Mouse (Mus musculus) intestine, embryonic 14.5 days (tissue): ENCODE data around the gene Cutc. TPM values are rescaled to one million over a fixed set of nuclear protein-coding genes. Genes with fewer than 3 reads are reported as not detected.

Experiments
- ATAC-seq: fragments of 200-750 bp; cut with Nextera tagmentation; replicated peaks from 2 replicates; pipeline ENCODE4 v1.8.0; 2017; ENCODE audit warnings: low read depth, moderate number of reproducible peaks, moderate TSS enrichment, moderate library complexity; ENCODE audit not compliant: low FRiP score, low TSS enrichment
- DNase-seq: peaks from one replicate; pipeline ENCODE4 v3.0.0-alpha.2; 2018; ENCODE audit warnings: low spot score
- H3K27ac ChIP-seq: fragments of 300-500 bp; sonication (generic); 2 replicates; pipeline ENCODE4 v1.5.1; 2014; ENCODE audit warnings: low read depth, mild to moderate bottlenecking, control low read depth
- H3K27me3 ChIP-seq: fragments of 300-500 bp; sonication (generic); replicated peaks from 2 replicates; pipeline ENCODE4 v1.6.1; 2014; ENCODE audit warnings: low read length, control low read depth; ENCODE audit not compliant: control insufficient read depth, insufficient read depth
- H3K36me3 ChIP-seq: fragments of 300-500 bp; sonication (generic); 2 replicates; pipeline ENCODE4 v1.6.1; 2014; ENCODE audit warnings: low read length, control low read depth; ENCODE audit not compliant: control insufficient read depth, insufficient read depth
- H3K4me1 ChIP-seq: fragments of 300-500 bp; sonication (generic); replicated peaks from 2 replicates; pipeline ENCODE4 v1.6.1; 2014; ENCODE audit warnings: low read length, control low read depth, mixed read lengths; ENCODE audit not compliant: control insufficient read depth, insufficient read depth
- H3K4me2 ChIP-seq: fragments of 300-500 bp; sonication (generic); 2 replicates; pipeline ENCODE4 v1.6.1; 2014; ENCODE audit warnings: low read length
- H3K4me3 ChIP-seq: fragments of 300-500 bp; sonication (generic); 2 replicates; pipeline ENCODE4 v1.5.1; 2014; ENCODE audit warnings: low read depth, low read length, control low read depth, mixed read lengths
- H3K9ac ChIP-seq: fragments of 300-500 bp; sonication (generic); 2 replicates; pipeline ENCODE4 v1.6.1; 2014; ENCODE audit warnings: mild to moderate bottlenecking, low read length
- H3K9me3 ChIP-seq: fragments of 300-500 bp; sonication (generic); 2 replicates; pipeline ENCODE4 v1.6.1; 2016; ENCODE audit warnings: low read length, control low read depth; ENCODE audit not compliant: control insufficient read depth
- WGBS: fragments of 180-500 bp; shearing (Covaris S2); extraction: QIAGEN DNeasy Blood & Tissue Kit; methylation state at CpG from one replicate; pipeline ENCODE4 v1.1.7; 2014; 5-methylcytosine and 5-hydroxymethylcytosine counted together
- polyA plus RNA-seq: library from polyadenylated mRNA; unstranded; fragments of >200 nt; fragmentation: Nextera tagmentation; extraction: Ambion mirVana; gene quantifications from 2 replicates; pipeline ENCODE4 v1.2.1, GENCODE M21; 2014

Gene Cutc
- polyA plus RNA-seq, 1 experiment from 2014 or later = 20.6 TPM

DNA sequence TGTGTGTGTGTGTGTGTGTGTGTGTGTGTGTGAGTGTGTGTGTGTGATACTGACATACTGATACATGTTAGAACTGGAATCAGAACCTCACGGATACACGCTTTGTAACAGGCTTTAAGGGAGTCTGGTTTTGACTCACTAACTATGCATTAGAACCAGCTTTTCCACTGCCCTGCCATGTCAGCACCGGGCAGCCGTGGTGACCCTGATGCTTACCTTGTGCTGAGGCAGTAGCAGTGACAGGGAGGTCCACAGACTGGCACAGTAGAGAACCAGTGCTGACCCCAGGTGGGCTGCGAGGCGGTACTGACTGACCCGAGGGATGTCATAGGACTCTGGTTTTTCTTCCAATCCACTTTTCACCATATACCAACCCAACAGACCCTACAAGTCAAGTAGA, 9.4 kb upstream of the Cutc start:
- H3K4me2 ChIP-seq = no peak overlapping the region
- peak; percentile 18 for DNase-seq
- WGBS = 94% methylated on average over 7 of the region's 7 CpGs
- H3K4me3 ChIP-seq = no peak overlapping the region
- H3K9ac ChIP-seq = no peak overlapping the region
- H3K9me3 ChIP-seq = no peaks in the 10 kb centered on the region
- no peaks in the 10 kb centered on the region for H3K4me1 ChIP-seq
- peaks cover 88% of the 10 kb centered on the region for H3K36me3 ChIP-seq
- no peak for ATAC-seq
- H3K27me3 ChIP-seq = no peaks in the 10 kb centered on the region
- no peak overlapping the region for H3K27ac ChIP-seq

DNA sequence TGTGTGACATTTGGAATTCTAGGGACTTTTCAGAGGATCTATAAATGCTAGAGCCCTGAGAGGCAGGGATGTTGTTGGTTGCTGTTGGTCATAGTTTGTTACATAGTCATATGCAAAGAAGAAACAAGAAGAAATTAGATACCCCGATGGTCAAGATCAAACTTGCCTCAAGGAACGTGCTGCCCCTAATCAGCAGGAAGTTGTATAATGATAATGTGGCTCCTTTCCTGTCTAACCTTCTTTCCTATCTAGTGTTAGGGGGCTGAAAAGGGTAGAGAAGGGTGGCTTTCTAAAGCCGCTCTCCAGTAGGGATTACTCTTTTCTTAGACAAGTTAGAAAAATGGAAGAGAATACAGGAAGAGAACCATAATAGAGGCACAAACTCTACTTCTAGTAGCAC, 7.1 kb upstream of the Cutc start:
- Histone ChIP-seq H3K27ac (no peak overlapping the region), H3K4me3 (no peak overlapping the region), H3K4me2 (no peak overlapping the region), H3K9me3 (no peaks in the 10 kb centered on the region), H3K4me1 (no peaks in the 10 kb centered on the region), H3K9ac (no peak overlapping the region), H3K36me3 (peaks cover 87% of the 10 kb centered on the region), H3K27me3 (no peaks in the 10 kb centered on the region)
- 90% methylated on average over 3 of the region's 3 CpGs for WGBS
- ATAC-seq (no peak), DNase-seq (no peak)

DNA sequence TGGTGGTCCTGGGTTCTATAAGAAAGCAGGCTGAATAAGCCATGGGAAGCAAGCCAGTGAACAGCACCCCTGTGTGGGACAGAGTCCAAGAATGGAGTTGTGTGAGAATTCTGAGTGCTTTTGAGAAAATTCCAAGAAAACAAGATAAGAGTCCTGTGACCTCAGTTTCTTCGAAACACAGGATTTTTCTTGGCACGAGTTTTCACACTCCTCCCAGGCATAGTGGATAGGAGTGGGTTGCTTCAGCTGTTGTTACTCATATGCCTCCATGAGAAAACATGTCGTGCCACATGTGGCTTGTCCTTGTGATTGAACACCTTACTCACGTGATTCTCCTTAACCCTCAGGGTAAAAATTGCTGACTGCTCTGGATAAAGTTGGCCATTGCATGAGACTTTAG, 4.9 kb upstream of the Cutc start:
- Histone ChIP-seq H3K9ac (no peak overlapping the region), H3K4me3 (no peak overlapping the region), H3K36me3 (peaks cover 77% of the 10 kb centered on the region), H3K4me2 (no peak overlapping the region), H3K27me3 (no peaks in the 10 kb centered on the region), H3K4me1 (no peaks in the 10 kb centered on the region), H3K27ac (no peak overlapping the region), H3K9me3 (no peaks in the 10 kb centered on the region)
- DNase-seq (no peak), ATAC-seq (no peak)
- 93% methylated on average over 4 of the region's 4 CpGs for WGBS

DNA sequence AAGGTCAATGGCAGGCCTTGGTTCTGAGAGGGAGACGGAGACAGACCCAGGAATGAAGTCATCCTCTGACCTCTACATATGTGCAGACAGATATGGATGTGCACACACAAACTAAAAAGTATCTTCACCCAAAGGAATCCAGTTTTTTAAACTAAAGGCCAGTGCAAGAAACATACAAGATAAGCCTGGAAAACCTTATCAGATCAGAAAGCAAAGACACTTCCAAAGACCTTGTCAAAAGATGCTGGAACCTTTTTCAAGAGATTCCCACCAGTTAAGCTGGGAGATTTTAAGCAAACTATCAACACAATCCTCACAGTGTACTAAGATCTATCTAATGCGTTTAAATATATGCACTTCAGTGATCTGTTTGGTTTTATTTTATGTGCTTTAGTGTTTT, 2.8 kb upstream of the Cutc start:
- Histone ChIP-seq H3K9ac (no peak overlapping the region), H3K36me3 (peaks cover 58% of the 10 kb centered on the region), H3K27me3 (no peaks in the 10 kb centered on the region), H3K9me3 (no peaks in the 10 kb centered on the region), H3K4me1 (peaks cover 4% of the 10 kb centered on the region; the same call in 1 of the 2 replicates), H3K4me3 (no peak overlapping the region), H3K4me2 (no peak overlapping the region), H3K27ac (no peak overlapping the region)
- WGBS = 98% methylated on average over 2 of the region's 2 CpGs
- ATAC-seq = no peak
- peak; percentile 12 for DNase-seq

DNA sequence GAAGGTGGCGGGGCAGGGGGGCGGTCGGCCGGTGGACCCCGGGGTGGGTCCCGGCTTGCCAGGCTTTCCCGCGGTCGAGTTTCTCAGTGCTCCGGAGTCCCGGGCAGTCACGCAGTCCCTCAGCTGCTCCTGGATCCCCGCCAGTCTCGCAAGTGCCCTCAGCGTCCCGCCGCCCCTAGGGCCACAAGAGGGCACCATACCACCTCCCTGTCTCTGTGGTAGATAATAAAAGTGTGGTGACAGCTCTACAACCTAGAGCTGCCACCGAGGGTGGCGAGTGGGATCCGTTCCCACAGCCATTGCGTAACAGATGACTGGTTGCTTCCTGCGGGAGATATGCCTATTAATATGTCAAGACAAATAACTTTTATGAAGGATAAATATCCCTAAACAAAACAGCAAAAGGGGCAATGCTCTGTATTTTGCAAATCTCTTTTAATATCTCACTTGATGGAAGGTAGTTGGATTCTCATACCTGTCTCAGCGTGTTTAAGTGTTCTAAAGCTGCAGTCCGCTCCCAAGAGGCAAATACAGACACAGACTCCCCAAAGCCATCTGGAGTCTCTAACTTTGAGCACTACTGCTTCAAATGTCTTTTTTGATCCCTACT, 535 bp downstream of the Cutc start:
- H3K4me3 ChIP-seq = peak overlapping the region; percentile 76
- H3K9me3 ChIP-seq = no peaks in the 10 kb centered on the region
- peaks cover 26% of the 10 kb centered on the region for H3K36me3 ChIP-seq
- H3K27ac ChIP-seq = peak overlapping the region; percentile 97
- H3K4me1 ChIP-seq = peaks cover 4% of the 10 kb centered on the region; the same call in 1 of the 2 replicates
- DNase-seq (peak; percentile 95), ATAC-seq (peak; percentile 85)
- H3K9ac ChIP-seq = peak overlapping the region; percentile 79
- peak overlapping the region; percentile 71 for H3K4me2 ChIP-seq
- no peaks in the 10 kb centered on the region for H3K27me3 ChIP-seq
- WGBS = under 1% methylated on average over 20 of the region's 24 CpGs

DNA sequence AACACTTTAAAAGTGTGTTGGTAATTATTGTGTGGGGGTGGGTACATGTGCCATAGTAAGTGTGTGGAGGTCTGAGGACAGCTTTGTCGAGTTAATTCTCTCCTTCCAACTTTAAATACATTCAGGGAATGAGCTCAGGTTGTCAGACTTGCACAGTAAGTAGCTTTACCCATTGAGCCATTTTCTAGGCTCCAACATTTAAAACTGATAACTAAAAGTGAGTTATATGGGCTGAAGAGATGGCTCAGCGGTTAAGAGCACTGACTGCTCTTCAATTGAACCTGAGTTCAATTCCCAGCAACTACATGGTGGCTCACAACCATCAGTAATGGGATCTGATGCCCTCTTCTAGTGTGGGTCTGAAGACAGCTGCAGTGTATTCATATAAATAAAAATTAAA, 1.4 kb downstream of the Cutc start:
- no peaks in the 10 kb centered on the region for H3K27me3 ChIP-seq
- no peak for ATAC-seq
- peaks cover 4% of the 10 kb centered on the region; the same call in 1 of the 2 replicates for H3K4me1 ChIP-seq
- peak; percentile 31 for DNase-seq
- H3K4me2 ChIP-seq = no peak overlapping the region
- no peaks in the 10 kb centered on the region for H3K9me3 ChIP-seq
- H3K4me3 ChIP-seq = no peak overlapping the region
- H3K9ac ChIP-seq = no peak overlapping the region
- 66% methylated on average over 2 of the region's 2 CpGs for WGBS
- peaks cover 17% of the 10 kb centered on the region for H3K36me3 ChIP-seq
- H3K27ac ChIP-seq = no peak overlapping the region

DNA sequence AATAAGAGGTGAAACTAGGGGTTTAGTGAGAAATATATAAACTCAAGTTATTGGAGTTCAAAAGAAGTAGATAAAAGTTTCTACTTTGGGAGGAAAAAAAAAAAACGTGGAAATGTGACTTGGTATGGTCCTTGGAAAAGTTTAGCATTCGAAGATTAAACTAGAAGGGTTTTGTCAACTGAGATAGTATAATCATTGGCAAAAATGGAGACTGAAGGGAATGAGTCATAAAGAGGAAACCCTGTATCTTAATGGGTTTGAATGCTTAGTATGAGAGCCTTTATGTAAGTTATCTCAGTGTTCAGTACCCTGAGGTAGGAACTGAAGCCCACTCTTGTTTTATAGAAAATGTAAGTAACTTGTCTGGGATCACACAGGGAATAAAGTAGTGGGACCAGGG, 2.1 kb downstream of the Cutc start:
- Histone ChIP-seq H3K9me3 (no peaks in the 10 kb centered on the region), H3K4me3 (no peak overlapping the region), H3K36me3 (peaks cover 14% of the 10 kb centered on the region), H3K27ac (no peak overlapping the region), H3K9ac (no peak overlapping the region), H3K4me2 (no peak overlapping the region), H3K27me3 (no peaks in the 10 kb centered on the region), H3K4me1 (peaks cover 4% of the 10 kb centered on the region; the same call in 1 of the 2 replicates)
- peak; percentile 4 for DNase-seq
- WGBS = 71% methylated on average over 2 of the region's 2 CpGs
- no peak for ATAC-seq

DNA sequence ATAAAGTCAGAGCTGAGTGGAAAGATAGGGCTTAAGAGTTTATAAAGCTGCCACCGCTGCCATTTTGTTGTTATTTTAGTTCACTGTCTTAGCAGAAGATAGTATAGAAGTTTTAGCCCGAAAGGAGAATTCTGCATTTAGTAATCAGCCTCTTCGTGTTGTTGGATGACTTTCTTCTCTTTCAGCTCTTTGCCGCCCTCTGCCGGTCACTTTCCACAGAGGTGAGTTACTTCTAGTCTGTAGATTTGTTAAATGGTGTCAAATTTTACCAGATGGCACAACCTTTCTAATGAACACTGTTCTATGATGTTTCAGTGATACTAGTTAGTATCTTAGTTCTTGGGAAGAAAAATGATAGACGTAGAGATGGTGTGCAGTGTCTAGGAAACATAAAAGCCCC, 7.7 kb downstream of the Cutc start:
- Histone ChIP-seq H3K27ac (no peak overlapping the region), H3K27me3 (no peaks in the 10 kb centered on the region), H3K9ac (no peak overlapping the region), H3K36me3 (no peaks in the 10 kb centered on the region), H3K4me3 (no peak overlapping the region), H3K9me3 (no peaks in the 10 kb centered on the region), H3K4me1 (no peaks in the 10 kb centered on the region), H3K4me2 (no peak overlapping the region)
- ATAC-seq (no peak), DNase-seq (peak; percentile 93)
- WGBS = 20% methylated on average over 6 of the region's 6 CpGs

DNA sequence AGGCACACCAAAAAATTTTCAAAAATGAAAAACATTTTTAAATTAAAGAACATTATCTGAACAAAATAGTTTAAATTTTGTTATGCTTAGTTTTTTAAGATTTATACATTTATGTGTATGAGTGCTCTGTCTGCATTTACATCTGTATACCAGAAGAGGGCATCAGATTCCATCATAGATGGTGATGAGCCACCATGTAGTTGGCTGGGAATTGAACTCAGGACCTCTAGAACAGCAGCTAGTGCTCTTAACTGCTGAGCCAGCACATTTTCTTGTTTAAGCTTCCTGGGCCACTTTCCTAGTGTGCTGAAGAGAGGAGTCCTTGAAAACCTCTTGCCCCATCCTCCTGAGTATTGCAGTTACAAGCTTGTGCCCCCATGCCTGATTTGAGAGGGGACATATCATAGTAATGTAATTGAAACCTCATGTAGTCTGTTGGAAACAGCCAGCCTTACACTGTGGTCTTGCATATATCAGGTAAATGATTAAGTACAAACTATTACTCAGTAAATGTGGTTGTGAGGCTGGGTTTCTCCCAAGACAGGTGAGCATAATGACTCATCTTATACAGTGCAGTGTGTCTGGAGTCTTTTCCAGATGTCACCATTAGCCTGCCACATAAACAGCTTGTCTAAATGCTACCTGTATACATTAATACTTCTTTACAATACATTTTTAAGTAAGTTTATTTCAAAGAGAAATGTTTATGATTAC, 8.9 kb downstream of the Cutc start:
- H3K27me3 ChIP-seq = no peaks in the 10 kb centered on the region
- no peak overlapping the region for H3K4me3 ChIP-seq
- H3K27ac ChIP-seq = no peak overlapping the region
- H3K36me3 ChIP-seq = no peaks in the 10 kb centered on the region
- peak; percentile 62; the same call in 1 of the 2 replicates for ATAC-seq
- H3K4me2 ChIP-seq = no peak overlapping the region
- no peaks in the 10 kb centered on the region for H3K4me1 ChIP-seq
- H3K9ac ChIP-seq = no peak overlapping the region
- H3K9me3 ChIP-seq = no peaks in the 10 kb centered on the region
- no peak for DNase-seq
